Mouse (Mus musculus) heart, embryonic 11.5 days (tissue): Measurements from ENCODE around the gene Bach1. TPM values are rescaled to one million over a fixed set of nuclear protein-coding genes. Genes with fewer than 3 reads are reported as not detected.
A peak's percentile ranks its signal among the peaks of the same experiment; 100 is the strongest.

Source experiments
- ATAC-seq: fragments of 200-750 bp; cut with Nextera tagmentation; replicated peaks from 2 replicates; pipeline ENCODE4 v1.8.0; 2017; ENCODE audit warnings: moderate library complexity; ENCODE audit not compliant: insufficient number of reproducible peaks, low FRiP score, low TSS enrichment
- H3K27ac ChIP-seq: fragments of 300-500 bp; sonication (generic); 2 replicates; pipeline ENCODE4 v1.5.1; 2014; ENCODE audit warnings: mild to moderate bottlenecking, low read depth, low read length
- H3K27me3 ChIP-seq: fragments of 300-500 bp; sonication (generic); 2 replicates; pipeline ENCODE4 v1.6.1; 2014; ENCODE audit warnings: mild to moderate bottlenecking, low read length, mixed read lengths; ENCODE audit not compliant: control insufficient read depth, insufficient read depth
- H3K36me3 ChIP-seq: fragments of 300-500 bp; sonication (generic); 2 replicates; pipeline ENCODE4 v1.6.1; 2014; ENCODE audit warnings: mild to moderate bottlenecking, low read length, moderate library complexity, mixed read lengths; ENCODE audit not compliant: control insufficient read depth, insufficient read depth
- H3K4me1 ChIP-seq: fragments of 300-500 bp; sonication (generic); 2 replicates; pipeline ENCODE4 v1.6.1; 2014; ENCODE audit warnings: low read length; ENCODE audit not compliant: control insufficient read depth, insufficient read depth
- H3K4me2 ChIP-seq: fragments of 300-500 bp; sonication (generic); 2 replicates; pipeline ENCODE4 v1.6.1; 2014; ENCODE audit warnings: mild to moderate bottlenecking, moderate library complexity
- H3K4me3 ChIP-seq: fragments of 300-500 bp; sonication (generic); 2 replicates; pipeline ENCODE4 v1.5.1; 2014; ENCODE audit warnings: low read depth, low read length
- H3K9ac ChIP-seq: fragments of 300-500 bp; sonication (generic); 2 replicates; pipeline ENCODE4 v1.6.1; 2014; ENCODE audit warnings: mild to moderate bottlenecking, low read depth, low read length, moderate library complexity
- H3K9me3 ChIP-seq: fragments of 300-500 bp; sonication (generic); replicated peaks from 2 replicates; pipeline ENCODE4 v1.6.1; 2016; ENCODE audit warnings: low read length; ENCODE audit not compliant: control insufficient read depth
- whole genome bisulfite sequencing: fragments of 180-500 bp; shearing (Covaris S2); extraction: QIAGEN DNeasy Blood & Tissue Kit; methylation state at CpG from one replicate; pipeline ENCODE4 v1.1.7; 2014; ENCODE audit not compliant: insufficient replicate concordance; 5-methylcytosine and 5-hydroxymethylcytosine counted together
- polyA plus RNA-seq: library from polyadenylated mRNA; unstranded; fragments of >200 nt; fragmentation: Nextera tagmentation; extraction: Ambion mirVana; gene quantifications from 2 replicates; pipeline ENCODE4 v1.2.1, GENCODE M21; 2014

Gene Bach1
- polyA plus RNA-seq, 1 experiment from 2014 or later: 13.1 TPM

GRCm38 (mm10) chr16:87728703-87729102 is 30.0 kb downstream of the Bach1 start:
- Histone ChIP-seq H3K4me3 (no peak overlapping the region), H3K27ac (no peak overlapping the region), H3K4me2 (no peak overlapping the region), H3K36me3 (peaks cover 10% of the 10 kb centered on the region; the same call in 1 of the 2 replicates), H3K9ac (no peak overlapping the region), H3K9me3 (no peaks in the 10 kb centered on the region), H3K4me1 (peaks cover 18% of the 10 kb centered on the region), H3K27me3 (no peaks in the 10 kb centered on the region)
- ATAC-seq: no peak
- 92% methylated on average over 8 of the region's 8 CpGs for WGBS

GRCm38 (mm10) chr16:87729469-87729868 is 30.7 kb downstream of the Bach1 start:
- no peak overlapping the region for H3K27ac ChIP-seq
- no peak overlapping the region for H3K4me3 ChIP-seq
- H3K9ac ChIP-seq: no peak overlapping the region
- no peaks in the 10 kb centered on the region for H3K27me3 ChIP-seq
- WGBS: 73% methylated on average over 20 of the region's 20 CpGs
- H3K4me2 ChIP-seq: peak overlapping the region; percentile 16
- peaks cover 10% of the 10 kb centered on the region; the same call in 1 of the 2 replicates for H3K36me3 ChIP-seq
- H3K9me3 ChIP-seq: no peaks in the 10 kb centered on the region
- no peak for ATAC-seq
- H3K4me1 ChIP-seq: peaks cover 20% of the 10 kb centered on the region

- Histone ChIP-seq H3K27ac (no peak overlapping the region), H3K4me1 (peaks cover 15% of the 10 kb centered on the region), H3K4me2 (no peak overlapping the region), H3K4me3 (no peak overlapping the region), H3K9ac (no peak overlapping the region), H3K27me3 (no peaks in the 10 kb centered on the region), H3K36me3 (peaks cover 3% of the 10 kb centered on the region; the same call in 1 of the 2 replicates), H3K9me3 (no peaks in the 10 kb centered on the region)
- 87% methylated on average over 4 of the region's 4 CpGs for WGBS
- ATAC-seq: no peak
Measured at GRCm38 (mm10) chr16:87734868-87735381, 36.2 kb downstream of the Bach1 start.

GRCm38 (mm10) chr16:87736106-87736505 is 37.4 kb downstream of the Bach1 start:
- WGBS: 71% methylated on average over 11 of the region's 11 CpGs
- H3K4me3 ChIP-seq: no peak overlapping the region

GRCm38 (mm10) chr16:87737296-87737695 is 38.6 kb downstream of the Bach1 start:
- Histone ChIP-seq H3K36me3 (no peaks in the 10 kb centered on the region), H3K4me2 (no peak overlapping the region), H3K9ac (no peak overlapping the region), H3K27me3 (no peaks in the 10 kb centered on the region), H3K4me3 (no peak overlapping the region), H3K27ac (no peak overlapping the region), H3K4me1 (peaks cover 15% of the 10 kb centered on the region), H3K9me3 (no peaks in the 10 kb centered on the region)
- WGBS: 70% methylated on average over 8 of the region's 8 CpGs
- ATAC-seq: no peak

More at GRCm38 (mm10) chr16:87736106-87736505, 37.4 kb downstream of the Bach1 start:
- Histone ChIP-seq H3K4me2 (no peak overlapping the region), H3K9ac (no peak overlapping the region), H3K4me1 (peaks cover 15% of the 10 kb centered on the region), H3K27ac (no peak overlapping the region), H3K27me3 (no peaks in the 10 kb centered on the region), H3K36me3 (peaks cover 1% of the 10 kb centered on the region; the same call in 1 of the 2 replicates), H3K9me3 (no peaks in the 10 kb centered on the region)
- no peak for ATAC-seq

- H3K36me3 ChIP-seq: no peaks in the 10 kb centered on the region
Measured at GRCm38 (mm10) chr16:87737842-87738639, 39.3 kb downstream of the Bach1 start.

GRCm38 (mm10) chr16:87741034-87741715 is 42.4 kb downstream of the Bach1 start:
- H3K27me3 ChIP-seq: no peaks in the 10 kb centered on the region
- ATAC-seq: no peak
- H3K27ac ChIP-seq: no peak overlapping the region
- H3K36me3 ChIP-seq: no peaks in the 10 kb centered on the region
- no peaks in the 10 kb centered on the region for H3K9me3 ChIP-seq
- peaks cover 6% of the 10 kb centered on the region; the same call in 1 of the 2 replicates for H3K4me1 ChIP-seq
- WGBS: 81% methylated on average over 9 of the region's 9 CpGs
- no peak overlapping the region for H3K4me3 ChIP-seq
- H3K4me2 ChIP-seq: no peak overlapping the region
- no peak overlapping the region for H3K9ac ChIP-seq

More at GRCm38 (mm10) chr16:87737842-87738639, 39.3 kb downstream of the Bach1 start:
- no peaks in the 10 kb centered on the region for H3K9me3 ChIP-seq
- H3K4me2 ChIP-seq: no peak overlapping the region
- H3K4me1 ChIP-seq: peaks cover 15% of the 10 kb centered on the region
- no peak overlapping the region for H3K4me3 ChIP-seq
- H3K9ac ChIP-seq: no peak overlapping the region
- no peak for ATAC-seq
- H3K27ac ChIP-seq: no peak overlapping the region
- WGBS: 69% methylated on average over 21 of the region's 21 CpGs
- H3K27me3 ChIP-seq: no peaks in the 10 kb centered on the region

- no peaks in the 10 kb centered on the region for H3K4me1 ChIP-seq
- no peak overlapping the region for H3K27ac ChIP-seq
- no peak overlapping the region for H3K4me2 ChIP-seq
- H3K9ac ChIP-seq: no peak overlapping the region
- H3K9me3 ChIP-seq: no peaks in the 10 kb centered on the region
- H3K36me3 ChIP-seq: no peaks in the 10 kb centered on the region
- 84% methylated on average over 3 of the region's 3 CpGs for whole genome bisulfite sequencing
- no peak overlapping the region for H3K4me3 ChIP-seq
- no peak for ATAC-seq
- H3K27me3 ChIP-seq: no peaks in the 10 kb centered on the region
Measured at GRCm38 (mm10) chr16:87743661-87744060, 44.9 kb downstream of the Bach1 start.
